Mouse (Mus musculus) intestine, embryonic 14.5 days (tissue): ENCODE results near the gene Sec31b. TPM values are rescaled to one million over a fixed set of nuclear protein-coding genes. Genes with fewer than 3 reads are reported as not detected.
A peak's percentile ranks its signal among the peaks of the same experiment; 100 is the strongest.

ENCODE experiments used
- ATAC-seq: fragments of 200-750 bp; cut with Nextera tagmentation; replicated peaks from 2 replicates; pipeline ENCODE4 v1.8.0; 2017; ENCODE audit warnings: low read depth, moderate number of reproducible peaks, moderate TSS enrichment, moderate library complexity; ENCODE audit not compliant: low FRiP score, low TSS enrichment
- DNase-seq: peaks from one replicate; pipeline ENCODE4 v3.0.0-alpha.2; 2018; ENCODE audit warnings: low spot score
- H3K27ac ChIP-seq: fragments of 300-500 bp; sonication (generic); 2 replicates; pipeline ENCODE4 v1.5.1; 2014; ENCODE audit warnings: low read depth, mild to moderate bottlenecking, control low read depth
- H3K27me3 ChIP-seq: fragments of 300-500 bp; sonication (generic); replicated peaks from 2 replicates; pipeline ENCODE4 v1.6.1; 2014; ENCODE audit warnings: low read length, control low read depth; ENCODE audit not compliant: control insufficient read depth, insufficient read depth
- H3K36me3 ChIP-seq: fragments of 300-500 bp; sonication (generic); 2 replicates; pipeline ENCODE4 v1.6.1; 2014; ENCODE audit warnings: low read length, control low read depth; ENCODE audit not compliant: control insufficient read depth, insufficient read depth
- H3K4me1 ChIP-seq: fragments of 300-500 bp; sonication (generic); replicated peaks from 2 replicates; pipeline ENCODE4 v1.6.1; 2014; ENCODE audit warnings: low read length, control low read depth, mixed read lengths; ENCODE audit not compliant: control insufficient read depth, insufficient read depth
- H3K4me2 ChIP-seq: fragments of 300-500 bp; sonication (generic); 2 replicates; pipeline ENCODE4 v1.6.1; 2014; ENCODE audit warnings: low read length
- H3K4me3 ChIP-seq: fragments of 300-500 bp; sonication (generic); 2 replicates; pipeline ENCODE4 v1.5.1; 2014; ENCODE audit warnings: low read depth, low read length, control low read depth, mixed read lengths
- H3K9ac ChIP-seq: fragments of 300-500 bp; sonication (generic); 2 replicates; pipeline ENCODE4 v1.6.1; 2014; ENCODE audit warnings: mild to moderate bottlenecking, low read length
- H3K9me3 ChIP-seq: fragments of 300-500 bp; sonication (generic); 2 replicates; pipeline ENCODE4 v1.6.1; 2016; ENCODE audit warnings: low read length, control low read depth; ENCODE audit not compliant: control insufficient read depth
- WGBS: fragments of 180-500 bp; shearing (Covaris S2); extraction: QIAGEN DNeasy Blood & Tissue Kit; methylation state at CpG from one replicate; pipeline ENCODE4 v1.1.7; 2014; 5-methylcytosine and 5-hydroxymethylcytosine counted together
- polyA plus RNA-seq: library from polyadenylated mRNA; unstranded; fragments of >200 nt; fragmentation: Nextera tagmentation; extraction: Ambion mirVana; gene quantifications from 2 replicates; pipeline ENCODE4 v1.2.1, GENCODE M21; 2014

Sec31b gene
- polyA plus RNA-seq, 1 experiment from 2014 or later = 0.41 TPM

DNA sequence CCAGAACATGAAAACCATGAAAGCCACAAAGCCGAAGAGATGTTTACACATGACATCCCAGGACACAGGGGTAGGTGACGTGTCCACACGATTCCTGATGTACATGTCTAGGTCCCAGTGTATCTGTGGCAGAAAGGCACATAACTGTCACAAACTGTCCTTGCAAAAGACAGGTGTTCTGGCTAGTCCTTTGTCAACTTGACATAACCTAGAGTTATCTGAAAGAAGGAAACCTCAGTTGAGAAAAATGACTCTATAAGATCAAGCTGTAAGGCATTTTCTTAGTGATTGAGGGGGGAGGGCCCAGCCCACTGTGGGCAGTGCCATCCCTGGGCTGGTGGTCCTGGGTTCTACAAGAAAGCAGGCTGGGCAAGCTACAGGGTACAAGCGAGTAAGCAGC is 7.1 kb upstream of the Sec31b start, which contains the start of gene Gm20538:
TSS of gene Gm20538 (minus strand) at position 101 of the 400 bp plus-strand sequence.
- H3K4me3 ChIP-seq = no peak within 1 kb of the TSS
- H3K27ac ChIP-seq = no peak within 1 kb of the TSS
- DNase-seq (no peak), ATAC-seq (no peak)
- H3K27me3 ChIP-seq = no peaks in the 10 kb centered on the region
- 91% methylated on average over 4 of the region's 4 CpGs for WGBS
- H3K9me3 ChIP-seq = no peaks in the 10 kb centered on the region
- no peak within 1 kb of the TSS for H3K4me2 ChIP-seq
- H3K4me1 ChIP-seq = peaks cover 6% of the 10 kb centered on the region
- no peak within 1 kb of the TSS for H3K9ac ChIP-seq
- peaks cover 58% of the 10 kb centered on the region for H3K36me3 ChIP-seq

DNA sequence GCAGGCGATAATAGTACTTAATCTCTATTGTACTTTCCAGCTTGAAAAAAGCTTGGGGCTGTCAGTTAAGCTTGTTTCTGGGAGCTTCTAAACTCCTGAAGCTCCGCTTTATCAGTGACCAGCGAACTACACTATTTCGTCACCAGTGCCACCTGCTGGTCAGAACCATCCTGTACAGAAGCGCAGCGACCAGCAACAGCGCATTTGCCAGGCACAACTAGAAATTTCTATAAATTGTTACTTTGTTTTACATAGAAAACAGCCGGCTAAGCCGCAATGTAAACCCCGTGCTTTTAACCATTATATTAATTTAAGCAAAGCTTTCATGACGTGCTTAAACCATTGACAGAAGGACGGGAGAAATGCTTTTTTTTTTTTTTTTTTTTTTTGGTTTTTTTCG is 889 bp downstream of the Sec31b start:
- ATAC-seq (no peak), DNase-seq (peak; percentile 91)
- Histone ChIP-seq H3K9ac (no peak overlapping the region), H3K27ac (no peak overlapping the region), H3K36me3 (peaks cover 21% of the 10 kb centered on the region), H3K27me3 (peaks cover 4% of the 10 kb centered on the region), H3K4me2 (peak overlapping the region; percentile 88), H3K4me1 (no peaks in the 10 kb centered on the region), H3K9me3 (peaks cover 4% of the 10 kb centered on the region; the same call in 1 of the 2 replicates), H3K4me3 (peak overlapping the region; percentile 46)
- WGBS = 4% methylated on average over 13 of the region's 13 CpGs

GRCm38 (mm10) chr19:44544372-44544771 is 1.3 kb downstream of the Sec31b start:
- H3K36me3 ChIP-seq = peaks cover 17% of the 10 kb centered on the region
- no peak for DNase-seq
- no peak for ATAC-seq
- no peak overlapping the region for H3K27ac ChIP-seq
- peaks cover 4% of the 10 kb centered on the region; the same call in 1 of the 2 replicates for H3K9me3 ChIP-seq
- H3K9ac ChIP-seq = no peak overlapping the region
- H3K27me3 ChIP-seq = peaks cover 4% of the 10 kb centered on the region
- WGBS = 65% methylated on average over 10 of the region's 10 CpGs
- no peak overlapping the region for H3K4me2 ChIP-seq
- no peaks in the 10 kb centered on the region for H3K4me1 ChIP-seq
- no peak overlapping the region for H3K4me3 ChIP-seq

DNA sequence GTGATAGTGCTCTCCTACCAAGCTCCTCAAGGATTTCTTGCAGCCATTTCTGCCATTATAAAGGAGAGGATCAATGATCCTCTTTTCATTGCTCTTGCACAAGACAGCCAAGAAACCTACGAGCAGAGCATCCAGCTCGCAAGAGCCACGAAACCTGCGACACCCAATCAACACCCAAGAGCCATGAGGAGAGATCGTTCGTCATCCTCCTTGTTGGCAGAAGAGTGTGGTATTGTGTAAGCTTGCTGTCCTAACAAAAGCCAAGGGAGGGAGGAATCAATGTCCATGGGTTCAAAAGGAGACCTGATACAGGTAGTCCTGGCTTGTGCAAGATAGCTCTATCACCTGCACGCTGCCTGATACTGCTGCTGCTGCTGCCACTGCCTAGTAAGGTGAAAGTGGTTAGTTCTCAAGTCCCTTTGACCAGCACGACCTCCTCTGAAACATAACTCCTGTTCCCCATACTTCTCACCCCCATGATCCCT is 2.9 kb downstream of the Sec31b start:
- Histone ChIP-seq H3K27ac (no peak overlapping the region), H3K9me3 (peaks cover 4% of the 10 kb centered on the region; the same call in 1 of the 2 replicates), H3K4me2 (no peak overlapping the region), H3K4me1 (no peaks in the 10 kb centered on the region), H3K4me3 (no peak overlapping the region), H3K36me3 (0 out of 2 replicates have a peak, but pooled peaks cover 1% of the 10 kb centered on the region), H3K9ac (no peak overlapping the region), H3K27me3 (peaks cover 4% of the 10 kb centered on the region)
- no peak for DNase-seq
- ATAC-seq = no peak
- 88% methylated on average over 8 of the region's 8 CpGs for WGBS

- ATAC-seq = no peak
- no peak overlapping the region for H3K4me3 ChIP-seq
- WGBS = 80% methylated on average over 8 of the region's 8 CpGs
Observed at GRCm38 (mm10) chr19:44537416-44537815, 8.2 kb downstream of the Sec31b start.

GRCm38 (mm10) chr19:44535376-44535775 is 10.3 kb downstream of the Sec31b start:
- Histone ChIP-seq H3K27ac (no peak overlapping the region), H3K27me3 (no peaks in the 10 kb centered on the region), H3K36me3 (no peaks in the 10 kb centered on the region), H3K9ac (no peak overlapping the region), H3K9me3 (no peaks in the 10 kb centered on the region), H3K4me1 (no peaks in the 10 kb centered on the region), H3K4me2 (no peak overlapping the region), H3K4me3 (no peak overlapping the region)
- DNase-seq (no peak), ATAC-seq (no peak)
- WGBS = 35% methylated on average over 3 of the region's 3 CpGs

More at GRCm38 (mm10) chr19:44537416-44537815, 8.2 kb downstream of the Sec31b start:
- Histone ChIP-seq H3K9ac (no peak overlapping the region), H3K9me3 (peaks cover 4% of the 10 kb centered on the region; the same call in 1 of the 2 replicates), H3K36me3 (no peaks in the 10 kb centered on the region), H3K27me3 (no peaks in the 10 kb centered on the region), H3K27ac (no peak overlapping the region), H3K4me2 (no peak overlapping the region), H3K4me1 (no peaks in the 10 kb centered on the region)
- DNase-seq = no peak

- DNase-seq (no peak), ATAC-seq (no peak)
- no peak overlapping the region for H3K4me3 ChIP-seq
- 88% methylated on average over 6 of the region's 6 CpGs for WGBS
- no peaks in the 10 kb centered on the region for H3K9me3 ChIP-seq
- no peaks in the 10 kb centered on the region for H3K4me1 ChIP-seq
- no peak overlapping the region for H3K9ac ChIP-seq
- H3K27me3 ChIP-seq = no peaks in the 10 kb centered on the region
- H3K4me2 ChIP-seq = no peak overlapping the region
- no peak overlapping the region for H3K27ac ChIP-seq
- no peaks in the 10 kb centered on the region for H3K36me3 ChIP-seq
Observed at GRCm38 (mm10) chr19:44530018-44530417, 15.6 kb downstream of the Sec31b start.

GRCm38 (mm10) chr19:44525551-44526205 is 20.0 kb downstream of the Sec31b start:
- Histone ChIP-seq H3K4me2 (no peak overlapping the region), H3K36me3 (no peaks in the 10 kb centered on the region), H3K4me1 (no peaks in the 10 kb centered on the region), H3K27me3 (no peaks in the 10 kb centered on the region), H3K9ac (no peak overlapping the region), H3K9me3 (no peaks in the 10 kb centered on the region), H3K27ac (no peak overlapping the region), H3K4me3 (no peak overlapping the region)
- DNase-seq (no peak), ATAC-seq (no peak)
- 72% methylated on average over 9 of the region's 9 CpGs for WGBS

DNA sequence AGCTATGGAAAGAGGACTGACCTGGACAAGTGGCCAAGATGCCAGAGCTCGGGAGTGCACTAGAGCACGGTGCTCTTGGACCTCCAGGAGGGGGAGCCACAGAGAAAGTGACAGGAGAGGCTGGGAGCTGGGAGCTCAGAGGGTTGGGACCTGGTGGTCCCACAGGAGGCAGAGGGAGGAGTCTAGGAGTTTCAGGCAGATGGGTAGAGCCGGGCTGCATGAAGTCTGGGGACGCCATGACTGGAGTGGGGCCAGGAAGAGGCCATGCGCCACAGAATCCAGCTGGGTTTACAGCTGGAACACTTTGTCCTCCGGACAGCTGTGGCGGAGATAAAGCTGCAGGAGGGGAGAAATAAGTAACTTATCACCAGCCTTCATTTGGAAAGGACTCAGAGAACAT is 26.5 kb downstream of the Sec31b start:
- no peak; the same call in 1 of the 2 replicates for ATAC-seq

More for the DNA sequence above, 26.5 kb downstream of the Sec31b start:
- Histone ChIP-seq H3K4me3 (no peak overlapping the region), H3K9ac (no peak overlapping the region), H3K4me2 (no peak overlapping the region), H3K9me3 (no peaks in the 10 kb centered on the region), H3K4me1 (peaks cover 14% of the 10 kb centered on the region), H3K27me3 (no peaks in the 10 kb centered on the region; the same call in 1 of the 2 replicates), H3K27ac (no peak overlapping the region), H3K36me3 (no peaks in the 10 kb centered on the region)
- DNase-seq = no peak
- WGBS = 18% methylated on average over 7 of the region's 7 CpGs
